Mouse (Mus musculus) large intestine, adult 2 months (tissue): Measurements from ENCODE around the gene Hyls1. TPM values are rescaled to one million over a fixed set of nuclear protein-coding genes. Genes with fewer than 3 reads are reported as not detected.

ENCODE experiments used
- DNase-seq: peaks from one replicate; pipeline ENCODE4 v3.0.0-alpha.2; 2012; ENCODE audit warnings: low read depth, low spot score
- WGBS: fragments of 180-500 bp; shearing (Covaris S2); methylation state at CpG from one replicate; pipeline ENCODE4 v1.1.7; 2018; 5-methylcytosine and 5-hydroxymethylcytosine counted together
- polyA plus RNA-seq: library from polyadenylated mRNA; depleted of rRNA; stranded (reverse); fragments of >200 nt; gene quantifications from 2 replicates; pipeline ENCODE4 v1.2.3, GENCODE M21; 2012

Hyls1 gene
- polyA plus RNA-seq, 1 experiment = 1.9 TPM

DNA sequence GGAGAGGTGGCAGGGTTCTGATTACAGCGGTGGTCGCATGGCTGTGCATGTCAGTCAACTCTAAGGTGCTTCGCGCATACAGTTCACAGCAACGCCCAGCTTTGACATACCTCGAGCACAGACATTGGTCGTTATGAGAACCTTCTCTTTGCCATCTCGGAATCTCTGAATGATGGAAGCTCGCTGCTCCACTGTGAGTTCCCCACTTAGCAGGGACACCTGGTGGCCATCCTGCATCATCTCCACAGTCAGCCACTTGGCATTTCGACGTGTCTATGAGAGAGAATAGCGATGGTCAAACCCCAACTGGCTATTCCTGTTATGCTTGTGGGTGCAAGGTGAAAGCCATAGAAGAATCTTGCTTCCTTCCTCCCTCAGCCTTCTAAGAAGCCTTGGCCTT is 24.5 kb downstream of the Hyls1 start:
- no peak for DNase-seq
- 59% methylated on average over 12 of the region's 12 CpGs for WGBS

DNA sequence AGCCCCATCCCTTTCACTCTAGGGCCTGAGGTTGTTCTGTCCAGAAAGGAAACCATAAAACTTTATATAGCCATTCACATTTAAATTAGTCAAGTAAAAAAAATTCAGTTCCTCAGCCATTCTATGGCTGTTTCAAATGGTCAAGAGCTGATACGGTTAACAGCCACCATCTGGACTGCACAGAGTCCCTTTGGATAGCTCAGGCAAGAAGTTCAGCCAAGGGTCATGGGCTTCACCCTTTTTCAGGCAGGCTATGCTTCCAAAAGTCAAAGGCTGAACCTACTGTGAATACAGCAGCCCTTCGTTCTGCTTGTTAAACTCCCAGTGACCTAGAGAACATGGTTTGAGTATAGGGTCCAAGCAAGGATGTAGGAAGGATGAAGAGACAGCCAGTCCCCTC is 25.5 kb downstream of the Hyls1 start:
- DNase-seq = no peak
- WGBS = 35% methylated on average over 2 of the region's 2 CpGs

DNA sequence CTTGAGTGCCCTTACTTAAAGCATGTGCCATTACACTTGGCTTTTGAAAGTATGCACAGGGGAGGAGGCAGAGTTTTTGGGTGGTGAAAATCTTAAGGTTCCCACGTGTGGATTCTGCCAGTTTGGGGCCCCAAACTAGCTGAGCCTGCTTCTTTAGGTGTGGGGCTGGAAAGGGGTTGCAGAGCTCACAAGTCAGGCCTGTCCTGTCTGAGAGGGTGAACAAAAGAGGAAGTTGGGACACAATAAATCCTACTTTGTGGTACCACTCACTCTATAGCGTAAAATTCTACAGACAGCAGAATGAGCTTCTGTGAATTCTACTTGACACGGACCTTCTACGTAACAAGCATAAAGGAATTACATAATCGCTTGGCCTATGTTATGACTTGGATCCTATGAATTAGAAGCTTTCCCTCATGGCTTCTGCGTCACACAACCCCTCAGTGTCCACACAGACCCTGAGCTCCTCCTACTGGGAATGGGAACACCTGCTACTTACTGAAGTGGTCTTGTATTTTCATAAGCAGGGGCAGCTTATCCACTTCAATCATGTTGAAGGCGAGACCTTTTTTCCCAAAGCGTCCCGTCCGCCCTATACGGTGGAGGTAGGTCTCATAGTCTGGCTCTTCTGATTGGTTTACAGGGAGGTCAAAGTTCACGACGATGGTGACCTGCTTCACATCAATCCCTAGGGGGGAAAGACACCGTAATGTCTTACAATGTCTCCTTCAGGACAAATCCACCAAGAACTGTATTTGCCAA is 26.9 kb downstream of the Hyls1 start:
- DNase-seq = no peak
- 81% methylated on average over 14 of the region's 14 CpGs for WGBS

DNA sequence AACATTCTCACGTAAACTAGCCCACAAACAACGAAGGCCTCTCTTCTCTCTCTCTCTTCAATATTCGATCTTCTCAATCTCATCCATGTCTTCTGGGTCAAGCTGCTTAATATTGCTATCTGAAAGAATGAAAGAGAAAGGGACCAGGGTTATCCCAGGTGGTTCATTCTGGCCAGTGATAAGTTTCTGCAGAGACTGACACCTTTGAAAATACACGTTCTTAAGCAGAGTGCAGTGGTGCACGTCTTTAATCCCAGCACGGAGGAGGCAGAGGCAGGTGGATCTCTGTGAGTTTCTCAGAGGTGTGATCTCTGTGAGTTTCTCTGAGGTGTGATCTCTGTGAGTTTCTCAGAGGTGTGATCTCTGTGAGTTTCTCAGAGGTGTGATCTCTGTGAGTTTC is 28.3 kb downstream of the Hyls1 start:
- 63% methylated on average over 6 of the region's 6 CpGs for WGBS
- DNase-seq = no peak

DNA sequence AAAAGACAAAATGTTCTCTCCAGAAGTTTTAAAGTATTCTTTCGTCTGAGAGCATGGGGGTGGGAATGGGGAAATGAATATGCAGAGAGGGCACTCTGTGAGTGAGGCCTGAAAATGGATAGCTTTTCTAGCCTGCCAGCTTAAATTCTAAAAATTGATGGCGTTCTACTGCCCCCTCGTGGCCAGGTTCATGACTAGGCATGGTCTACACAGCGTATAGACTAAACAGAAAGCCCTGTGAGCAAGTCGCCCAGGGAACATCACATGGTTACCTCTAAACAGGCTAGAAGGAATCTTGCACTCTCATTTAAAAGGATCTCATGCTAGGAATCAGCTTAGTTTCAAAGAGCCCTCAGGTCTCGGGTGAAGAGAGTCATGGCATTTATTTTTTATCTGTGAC is 28.7 kb downstream of the Hyls1 start:
- peak; percentile 60 for DNase-seq
- WGBS = 8% methylated on average over 6 of the region's 6 CpGs

DNA sequence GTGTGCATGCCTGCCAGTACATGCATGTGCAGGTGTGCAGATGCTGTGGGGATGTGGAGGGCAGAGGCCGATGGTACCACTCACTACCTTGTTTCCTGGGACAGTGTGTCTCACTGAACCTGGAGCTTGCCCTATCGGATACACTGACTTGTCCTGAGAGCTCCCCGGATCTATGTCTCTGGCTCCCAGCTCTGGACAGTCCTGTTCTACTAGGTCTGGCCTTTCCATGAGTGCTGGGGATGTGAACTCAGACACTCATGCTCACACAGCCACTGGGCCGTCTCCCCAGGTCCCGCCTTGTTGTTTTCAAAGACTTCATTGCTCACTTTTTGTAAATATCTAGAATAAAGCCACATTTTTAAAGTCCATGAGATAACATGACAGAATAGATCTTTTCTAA is 29.2 kb downstream of the Hyls1 start:
- no peak for DNase-seq
- WGBS = 81% methylated on average over 5 of the region's 5 CpGs

DNA sequence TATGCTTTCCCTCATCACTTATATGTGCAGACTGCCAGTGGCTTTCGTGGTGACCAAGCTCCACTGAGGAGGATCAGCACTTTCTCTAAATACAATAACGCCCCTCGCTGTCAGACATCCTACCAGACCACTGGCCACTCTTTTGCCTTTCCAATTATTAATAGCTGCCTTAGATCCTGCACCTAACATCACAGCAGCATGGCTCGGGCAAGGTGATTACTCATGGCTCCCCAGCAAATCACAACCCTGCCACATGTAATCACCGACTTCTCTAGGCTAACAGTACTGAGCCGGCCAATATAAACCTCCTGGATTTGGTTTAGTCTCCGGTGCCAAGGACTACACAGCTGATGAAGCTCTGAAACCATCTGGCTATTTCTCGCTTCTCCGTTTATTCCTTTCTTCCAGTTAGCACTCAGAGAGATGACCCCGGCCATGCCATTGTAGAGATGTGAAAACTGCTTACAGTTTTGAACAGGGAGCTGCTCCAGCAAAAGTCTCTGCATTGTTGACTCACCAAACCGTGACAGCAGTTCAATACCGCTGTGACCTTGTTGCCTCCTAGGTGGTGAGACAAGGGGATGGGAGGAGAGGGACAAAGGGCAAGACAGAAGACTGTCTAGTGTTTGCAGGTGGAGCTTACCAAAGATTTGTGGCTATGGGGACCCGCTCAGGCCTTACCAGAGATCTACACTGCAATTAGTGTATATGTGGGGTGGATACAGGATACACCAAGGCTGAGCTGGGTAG is 31.0 kb downstream of the Hyls1 start:
- WGBS = 68% methylated on average over 13 of the region's 13 CpGs
- DNase-seq = no peak

DNA sequence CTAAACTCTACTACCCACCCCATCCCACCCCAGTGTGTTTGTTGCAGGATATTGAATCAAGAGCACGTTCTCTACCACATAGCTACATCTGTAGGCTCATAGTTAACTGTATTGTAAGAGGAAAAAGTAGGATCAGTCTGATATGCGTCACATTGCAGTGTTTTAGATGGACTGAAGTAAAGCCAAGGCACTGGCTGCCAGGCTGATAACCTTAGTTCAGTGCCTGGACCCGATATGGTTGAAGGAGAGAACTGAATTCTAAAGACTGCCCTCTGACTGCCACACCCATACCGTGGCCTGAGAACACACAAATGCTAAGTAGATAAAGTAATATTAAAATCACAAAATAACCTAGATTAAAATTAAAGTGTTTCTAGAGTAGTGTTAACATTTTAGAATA is 34.3 kb downstream of the Hyls1 start:
- WGBS = 52% methylated on average over 4 of the region's 4 CpGs
- no peak for DNase-seq

DNA sequence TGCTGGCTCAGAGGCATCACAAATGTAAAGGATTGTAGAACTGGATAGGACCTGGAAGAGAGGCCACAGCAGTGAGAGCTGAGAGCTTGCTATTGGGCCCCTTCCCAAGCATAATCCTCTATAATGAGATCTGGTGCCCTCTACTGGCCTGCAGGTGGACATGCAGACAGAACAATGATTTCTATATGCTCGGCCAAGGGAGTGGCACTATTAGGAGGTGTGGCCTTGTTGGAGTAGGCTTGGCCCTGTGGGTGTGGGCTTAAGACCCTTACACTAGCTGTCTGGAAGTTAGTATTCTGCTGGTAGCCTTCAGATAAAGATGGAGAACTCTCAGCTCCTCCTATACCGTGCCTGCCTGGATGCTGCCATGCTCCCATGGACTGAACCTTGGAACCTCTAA is 35.1 kb downstream of the Hyls1 start:
- 9% methylated on average over 2 of the region's 2 CpGs for WGBS
- no peak for DNase-seq

DNA sequence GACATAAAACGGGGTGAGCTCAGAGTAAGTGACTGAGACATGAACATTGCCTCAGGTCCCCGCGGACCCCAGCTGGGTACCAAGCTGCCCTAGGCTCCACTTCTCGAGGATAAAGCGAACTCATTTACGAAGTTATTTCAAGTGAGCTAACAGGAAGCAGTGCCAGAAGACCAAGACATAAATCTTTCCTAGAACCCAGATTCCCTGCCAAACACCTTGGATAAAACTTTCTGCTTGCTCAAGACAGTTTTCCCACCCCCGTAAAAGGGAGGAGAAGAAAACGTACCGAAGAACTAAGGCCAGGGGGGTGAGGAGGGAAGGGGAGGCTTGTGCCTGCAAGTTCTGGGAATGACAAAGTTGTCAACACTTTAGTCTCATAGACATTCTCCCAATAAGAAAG is 36.9 kb downstream of the Hyls1 start:
- no peak for DNase-seq
- 56% methylated on average over 9 of the region's 9 CpGs for WGBS

DNA sequence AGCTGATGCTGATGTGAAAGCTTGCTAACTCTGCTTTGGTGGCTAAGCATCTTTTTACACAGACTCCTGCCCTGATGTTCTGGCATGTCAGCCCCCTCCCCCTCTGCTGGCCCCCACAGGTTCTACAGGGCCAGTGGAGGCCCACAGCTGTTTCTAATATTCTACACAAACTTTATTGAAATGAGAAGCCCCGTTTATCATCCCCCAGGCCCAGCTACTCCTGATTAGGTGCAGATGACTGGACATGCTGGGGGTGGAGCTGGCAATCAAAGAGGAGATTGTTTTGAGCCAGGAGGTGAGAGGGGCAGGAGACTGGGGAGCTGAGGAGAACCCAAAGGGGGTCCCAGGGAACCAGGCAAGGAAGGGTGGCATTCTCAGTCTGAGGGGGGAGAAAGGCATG is 40.4 kb downstream of the Hyls1 start:
- 20% methylated on average over 1 of the region's 1 CpGs for WGBS
- DNase-seq = no peak

DNA sequence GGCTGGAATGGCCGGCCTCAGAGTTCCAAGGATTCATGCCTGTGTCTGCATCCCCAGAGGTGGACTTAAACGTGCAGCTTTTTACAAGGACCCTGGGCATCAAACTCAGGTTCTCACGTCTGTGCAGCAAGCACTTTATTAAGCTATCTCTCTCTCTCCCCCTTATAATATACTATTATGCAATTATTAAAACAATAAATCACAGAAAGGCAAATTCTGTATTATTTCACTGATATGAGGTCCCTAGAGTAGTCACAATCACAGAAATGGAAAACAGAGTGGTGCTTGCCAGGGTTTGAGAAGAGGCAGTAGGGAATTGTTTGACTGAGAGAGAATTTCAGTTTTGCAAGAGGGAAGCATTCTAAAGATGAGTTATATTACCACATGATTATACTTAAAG is 41.1 kb downstream of the Hyls1 start:
- WGBS = 67% methylated on average over 3 of the region's 3 CpGs
- DNase-seq = no peak

DNA sequence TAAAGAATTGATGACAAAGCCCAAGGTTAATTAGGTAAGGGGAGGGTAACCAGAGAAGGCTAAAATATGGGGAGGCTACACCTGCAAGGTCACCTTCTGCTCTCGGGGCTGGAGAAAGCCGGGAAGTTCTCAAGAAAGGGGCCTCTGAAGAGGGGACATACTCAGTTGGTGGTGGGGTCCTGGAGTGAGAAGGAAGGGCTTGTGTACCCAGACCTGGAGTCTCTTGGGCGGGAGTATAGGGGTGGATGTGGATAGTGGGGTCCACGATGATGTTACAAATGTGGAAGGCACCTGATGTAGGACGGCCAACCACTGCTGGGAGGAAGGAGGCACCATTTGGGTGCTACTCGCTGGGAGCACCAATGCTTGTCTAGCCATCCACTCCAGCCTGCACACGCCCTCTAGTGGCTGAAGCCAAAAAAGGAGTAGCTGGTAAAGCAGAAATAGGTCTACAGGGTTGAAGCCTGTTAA is 46.2 kb downstream of the Hyls1 start:
- WGBS = 25% methylated on average over 7 of the region's 7 CpGs
- peak; percentile 70 for DNase-seq

DNA sequence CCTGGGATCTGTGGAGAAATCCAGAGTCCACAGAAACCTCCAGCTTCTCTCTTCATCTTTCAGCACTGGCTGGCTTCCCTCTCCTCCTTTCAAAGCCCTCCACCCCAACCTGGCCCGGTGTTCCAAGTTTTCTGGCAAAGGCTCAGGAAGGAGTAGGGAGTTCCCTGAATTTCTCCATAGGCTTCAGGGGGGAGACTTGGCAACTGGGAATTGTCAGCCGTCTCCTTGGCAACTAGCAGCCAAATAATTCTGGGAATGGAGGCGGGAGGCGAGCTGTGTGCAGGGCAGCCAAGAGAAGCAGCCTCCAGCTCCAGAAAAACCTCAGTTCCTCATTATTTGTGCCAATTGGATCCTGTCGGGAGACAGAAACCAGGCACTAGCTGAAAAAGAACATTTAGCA is 46.7 kb downstream of the Hyls1 start:
- 32% methylated on average over 5 of the region's 5 CpGs for WGBS
- no peak for DNase-seq

DNA sequence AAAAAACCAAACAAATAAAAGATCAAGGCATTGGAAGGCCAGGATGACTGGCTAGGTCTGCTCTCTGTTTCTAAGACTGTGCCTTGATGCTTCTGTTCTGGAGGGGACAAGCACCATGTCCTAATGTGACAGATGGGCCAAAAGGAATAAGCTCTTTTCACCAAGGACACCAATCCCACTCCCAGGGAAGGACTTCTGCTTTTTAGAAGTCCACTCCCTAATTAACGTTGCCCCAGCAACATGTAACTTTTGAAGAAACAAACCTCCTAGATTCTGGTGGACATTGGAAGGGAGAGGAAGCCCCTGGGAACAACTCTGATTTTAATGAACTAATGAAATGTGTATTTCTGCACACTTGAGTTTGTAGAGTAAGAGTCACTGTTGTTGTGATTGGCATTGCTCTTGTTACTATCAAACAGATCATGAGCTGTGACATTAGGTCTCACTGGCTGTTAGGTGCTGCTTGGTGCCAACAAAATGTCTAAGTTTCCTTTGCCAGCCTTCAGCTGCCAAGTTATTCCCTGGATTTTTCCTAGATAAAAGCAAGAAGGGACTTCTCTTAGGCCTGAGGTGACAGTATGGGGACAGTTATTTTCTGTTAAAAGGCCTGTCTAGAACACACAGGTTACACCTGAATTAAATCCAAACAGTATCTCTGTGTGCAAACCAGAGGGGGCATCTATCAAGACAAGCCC is 47.2 kb downstream of the Hyls1 start:
- WGBS = 65% methylated on average over 1 of the region's 1 CpGs
- DNase-seq = no peak

DNA sequence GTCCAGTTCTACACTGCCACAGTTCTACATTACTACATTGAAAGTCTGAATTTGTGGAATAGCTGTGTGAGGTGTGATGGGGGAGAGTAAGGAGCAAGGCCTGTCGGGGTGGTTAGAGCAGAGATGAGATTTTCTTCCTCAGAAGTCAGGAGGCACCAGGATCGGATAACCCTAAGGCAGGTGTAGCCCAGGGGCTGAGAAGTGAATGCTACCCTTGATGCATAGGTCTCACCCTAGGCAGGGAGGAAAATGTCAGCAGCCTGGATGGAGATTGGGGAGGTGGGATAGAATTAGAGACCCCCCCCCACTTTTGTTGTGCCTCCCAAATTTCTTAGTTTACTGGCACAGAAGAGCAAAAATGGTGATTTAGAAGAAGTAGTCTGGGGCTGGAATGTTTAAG is 48.0 kb downstream of the Hyls1 start:
- DNase-seq = no peak

DNA sequence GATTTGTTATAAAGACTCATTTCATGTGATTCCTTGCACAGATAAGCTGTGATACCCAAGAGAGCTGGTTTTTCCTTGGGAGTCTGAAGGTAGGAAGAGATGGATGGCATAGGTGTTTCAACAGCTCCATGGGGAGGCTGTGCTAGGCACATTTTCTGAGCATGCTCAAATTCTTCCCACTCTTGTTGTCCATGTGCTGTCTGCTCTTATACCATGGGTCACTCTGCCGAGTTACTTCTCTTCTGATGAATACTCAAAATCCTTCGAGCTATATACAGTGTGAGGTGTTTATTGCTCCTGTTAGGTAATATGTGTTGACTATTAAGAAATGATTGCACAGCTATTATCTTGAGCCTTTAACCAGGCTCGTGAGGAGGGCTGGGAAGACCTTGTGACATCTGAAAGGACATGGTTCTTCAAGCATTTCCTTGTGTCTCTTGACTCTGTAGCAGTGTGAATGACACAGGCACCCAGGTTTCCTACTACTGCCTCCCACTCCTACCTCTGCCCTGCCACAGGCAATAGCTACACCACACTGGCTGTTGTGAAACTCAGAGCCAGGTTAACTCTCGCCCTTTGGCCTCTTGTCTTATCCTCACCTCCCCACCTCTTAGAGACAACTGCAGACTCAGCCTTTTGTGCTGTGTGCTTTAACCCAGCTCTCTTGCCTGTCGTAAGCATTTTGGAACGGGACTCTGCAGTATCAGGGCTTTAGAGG is 49.4 kb downstream of the Hyls1 start:
- WGBS = 51% methylated on average over 6 of the region's 6 CpGs
- DNase-seq = no peak

More for the DNA sequence above, 48.0 kb downstream of the Hyls1 start:
- 57% methylated on average over 2 of the region's 2 CpGs for WGBS

DNA sequence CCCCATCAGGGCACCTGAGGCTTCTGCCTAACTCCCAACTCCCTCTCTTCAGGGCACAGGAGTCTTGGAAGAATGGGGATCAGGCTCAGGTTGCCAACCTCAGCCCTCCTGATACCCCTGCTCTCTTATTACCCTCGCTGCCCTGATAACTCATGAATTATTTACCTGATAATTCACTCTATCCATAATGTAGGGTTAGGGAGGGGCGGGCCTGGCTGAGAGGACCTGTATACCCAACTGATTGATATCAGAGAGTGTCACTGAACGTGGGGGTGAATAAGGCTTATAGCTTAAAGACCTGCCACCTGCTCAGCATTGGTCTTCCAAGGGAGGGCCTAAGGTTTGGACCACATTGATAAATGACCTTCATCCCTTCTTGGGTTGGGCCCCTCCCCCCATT is 52.0 kb downstream of the Hyls1 start, which contains the start of gene Gm1113:
Gene Gm1113 (minus strand): TSS at position 101 of the 400 bp plus-strand sequence.
- no peak for DNase-seq
- 81% methylated on average over 3 of the region's 3 CpGs for WGBS

DNA sequence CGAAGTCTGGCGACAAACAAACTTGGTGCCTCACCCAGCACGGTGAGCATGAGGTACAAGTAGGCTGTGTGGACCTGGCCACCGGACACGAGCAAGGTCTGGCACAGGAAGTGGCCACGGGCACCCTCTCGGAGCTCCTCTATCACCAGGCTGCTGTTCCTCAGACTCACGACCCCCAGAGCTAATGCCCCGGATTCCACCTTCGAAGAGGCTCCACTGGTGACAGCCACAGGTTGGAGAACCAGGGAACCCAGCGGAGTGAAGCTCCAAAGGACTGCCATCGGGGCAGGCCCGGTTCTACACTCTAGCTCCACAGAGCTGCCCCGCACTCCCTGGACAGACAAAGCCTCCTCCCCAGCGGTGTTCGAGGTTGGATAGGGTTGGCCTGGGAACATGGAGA is 53.5 kb downstream of the Hyls1 start:
- no peak for DNase-seq
- 92% methylated on average over 16 of the region's 16 CpGs for WGBS

DNA sequence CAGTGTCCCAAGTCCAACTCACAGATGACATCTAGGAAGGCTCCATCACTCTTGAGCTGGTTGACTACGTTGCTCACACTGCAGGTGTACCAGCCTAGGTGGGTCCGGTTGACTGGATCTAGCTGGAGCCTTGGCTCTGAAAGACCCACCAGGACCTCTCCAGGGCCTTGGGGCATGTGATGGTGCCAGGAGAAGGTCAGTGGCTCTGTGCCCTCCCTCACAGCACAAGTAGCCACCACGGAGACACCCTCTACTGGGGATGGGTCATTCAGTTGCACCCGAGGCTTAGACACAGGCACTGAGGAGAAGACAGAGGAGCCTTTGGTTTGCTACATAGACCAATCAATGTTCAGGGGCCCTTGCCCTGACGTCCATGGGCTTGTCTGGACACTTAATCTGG is 54.0 kb downstream of the Hyls1 start:
- 82% methylated on average over 5 of the region's 5 CpGs for WGBS
- no peak for DNase-seq
